Mouse (Mus musculus): ENCODE results near the gene Ptcd1. TPM values are rescaled to one million over a fixed set of nuclear protein-coding genes. Genes with fewer than 3 reads are reported as not detected.
A peak's percentile ranks its signal among the peaks of the same experiment; 100 is the strongest.
"Not testable (repeated sequence)": the region's sequence is repeated elsewhere in the genome, so short reads cannot be mapped to it uniquely, and the experiment has no call there.

Gene Ptcd1
- polyA plus RNA-seq (2012; rRNA removed): 15.3 and 16.5 TPM in 2 replicates

- Histone ChIP-seq H3K4me1 (ENCODE audit: control insufficient read depth, insufficient read depth, low read length) (peaks cover 9% of the 10 kb centered on the region), H3K4me3 (ENCODE audit: insufficient read depth, low read depth, low read length) (peak within 1 kb of the TSS; percentile 89), H3K27me3 (replicated peaks; ENCODE audit: control insufficient read depth, insufficient read depth, low read length) (no peaks in the 10 kb centered on the region), H3K36me3 (ENCODE audit: control insufficient read depth, insufficient read depth, low read length) (no peaks in the 10 kb centered on the region), H3K27ac (ENCODE audit: insufficient read depth, low read depth, low read length) (peak within 1 kb of the TSS; percentile 81)
- under 1% methylated on average over 50 of the region's 51 CpGs for WGBS
- TF ChIP-seq CTCF (conservative IDR thresholded peaks at IDR 0.05; ENCODE audit: insufficient read depth, insufficient read length, low read depth, low read length): no peak
- TF ChIP-seq POLR2A (IDR thresholded peaks at IDR 0.05; ENCODE audit: low read depth, low read length): peak; percentile 55
- peak; percentile 100 for DNase-seq
Measured at GRCm38 (mm10) chr5:145166536-145167305, at the start of gene Ptcd1, which contains the start of gene Cpsf4. Gene Ptcd1, minus strand, starts transcription at chr5:145167108. Gene Cpsf4, plus strand, starts transcription at chr5:145167213.

GRCm38 (mm10) chr5:145214679-145215078, 47.8 kb upstream of the Ptcd1 start:
- Histone ChIP-seq H3K4me3 (ENCODE audit: insufficient read depth, low read depth, low read length) (no peak overlapping the region), H3K4me1 (ENCODE audit: control insufficient read depth, insufficient read depth, low read length) (no peaks in the 10 kb centered on the region), H3K27me3 (replicated peaks; ENCODE audit: control insufficient read depth, insufficient read depth, low read length) (no peaks in the 10 kb centered on the region), H3K36me3 (ENCODE audit: control insufficient read depth, insufficient read depth, low read length) (peaks cover 1% of the 10 kb centered on the region; the same call in 1 of the 2 replicates), H3K27ac (ENCODE audit: insufficient read depth, low read depth, low read length) (no peak overlapping the region)
- peak; percentile 62 for DNase-seq
- WGBS: 59% methylated on average over 4 of the region's 4 CpGs
- peak; percentile 50 for TF ChIP-seq CTCF (conservative IDR thresholded peaks at IDR 0.05; ENCODE audit: insufficient read depth, insufficient read length, low read depth, low read length)
- TF ChIP-seq POLR2A (IDR thresholded peaks at IDR 0.05; ENCODE audit: low read depth, low read length): no peak

GRCm38 (mm10) chr5:145213505-145213904, 46.6 kb upstream of the Ptcd1 start:
- no peak overlapping the region for H3K4me3 ChIP-seq (ENCODE audit: insufficient read depth, low read depth, low read length)
- H3K4me1 ChIP-seq (ENCODE audit: control insufficient read depth, insufficient read depth, low read length): no peaks in the 10 kb centered on the region
- no peaks in the 10 kb centered on the region for H3K27me3 ChIP-seq (replicated peaks; ENCODE audit: control insufficient read depth, insufficient read depth, low read length)
- TF ChIP-seq CTCF (conservative IDR thresholded peaks at IDR 0.05; ENCODE audit: insufficient read depth, insufficient read length, low read depth, low read length) (no peak), POLR2A (IDR thresholded peaks at IDR 0.05; ENCODE audit: low read depth, low read length) (no peak)
- no peaks in the 10 kb centered on the region for H3K36me3 ChIP-seq (ENCODE audit: control insufficient read depth, insufficient read depth, low read length)
- 97% methylated on average over 3 of the region's 3 CpGs for WGBS
- no peak overlapping the region for H3K27ac ChIP-seq (ENCODE audit: insufficient read depth, low read depth, low read length)
- DNase-seq: no peak

DNA sequence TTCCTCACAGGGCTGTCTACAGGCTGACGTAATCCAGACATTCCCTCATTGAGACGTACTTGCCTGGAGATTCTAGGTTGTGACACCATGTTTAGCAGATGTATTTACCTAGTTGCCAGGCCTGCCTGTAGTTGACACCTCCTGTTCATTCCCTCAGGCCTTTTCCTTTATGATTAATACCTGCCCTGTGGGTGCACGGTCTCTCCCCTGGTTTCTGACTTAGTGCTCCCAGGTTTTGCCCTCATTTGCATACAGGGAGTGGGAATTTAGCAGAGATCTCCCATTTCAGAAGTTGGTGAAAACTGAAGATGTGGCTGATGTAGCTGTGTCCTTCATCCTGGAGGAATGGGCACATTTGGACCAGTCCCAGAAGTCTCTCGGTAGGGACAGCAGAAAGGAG, 45.3 kb upstream of the Ptcd1 start:
- H3K4me1 ChIP-seq (ENCODE audit: control insufficient read depth, insufficient read depth, low read length): no peaks in the 10 kb centered on the region
- whole genome bisulfite sequencing: 95% methylated on average over 4 of the region's 4 CpGs
- H3K27me3 ChIP-seq (replicated peaks; ENCODE audit: control insufficient read depth, insufficient read depth, low read length): no peaks in the 10 kb centered on the region
- no peaks in the 10 kb centered on the region for H3K36me3 ChIP-seq (ENCODE audit: control insufficient read depth, insufficient read depth, low read length)
- H3K27ac ChIP-seq (ENCODE audit: insufficient read depth, low read depth, low read length): no peak overlapping the region
- no peak overlapping the region for H3K4me3 ChIP-seq (ENCODE audit: insufficient read depth, low read depth, low read length)
- DNase-seq: no peak
- TF ChIP-seq POLR2A (IDR thresholded peaks at IDR 0.05; ENCODE audit: low read depth, low read length): no peak
- no peak for TF ChIP-seq CTCF (conservative IDR thresholded peaks at IDR 0.05; ENCODE audit: insufficient read depth, insufficient read length, low read depth, low read length)

DNA sequence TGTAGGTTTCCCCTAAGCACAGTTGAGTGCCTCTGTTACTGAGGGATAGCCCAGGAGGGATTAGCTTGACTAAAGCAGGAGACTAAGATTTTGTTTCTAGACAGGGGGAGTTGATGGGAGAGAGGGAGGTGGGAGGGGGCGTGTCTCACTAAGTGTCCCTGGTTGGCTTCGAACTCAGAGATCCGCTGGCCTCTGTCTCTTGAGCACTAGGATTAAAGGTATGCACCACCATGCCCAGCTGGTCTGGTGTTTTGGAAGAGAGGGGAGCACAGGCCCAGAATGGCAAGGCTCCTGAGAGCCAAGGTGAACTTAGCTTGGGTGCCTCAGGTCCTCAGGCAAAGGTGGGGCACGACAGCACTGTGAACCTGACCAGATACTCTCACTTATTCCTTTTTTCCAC, 44.4 kb upstream of the Ptcd1 start:
- no peak for DNase-seq
- Histone ChIP-seq H3K27me3 (replicated peaks; ENCODE audit: control insufficient read depth, insufficient read depth, low read length) (no peaks in the 10 kb centered on the region), H3K4me1 (ENCODE audit: control insufficient read depth, insufficient read depth, low read length) (no peaks in the 10 kb centered on the region), H3K36me3 (ENCODE audit: control insufficient read depth, insufficient read depth, low read length) (no peaks in the 10 kb centered on the region), H3K27ac (ENCODE audit: insufficient read depth, low read depth, low read length) (no peak overlapping the region), H3K4me3 (ENCODE audit: insufficient read depth, low read depth, low read length) (no peak overlapping the region)
- no peak for TF ChIP-seq CTCF (conservative IDR thresholded peaks at IDR 0.05; ENCODE audit: insufficient read depth, insufficient read length, low read depth, low read length)
- no peak for TF ChIP-seq POLR2A (IDR thresholded peaks at IDR 0.05; ENCODE audit: low read depth, low read length)
- WGBS: 97% methylated on average over 4 of the region's 4 CpGs

- not testable (repeated sequence) for H3K27ac ChIP-seq (ENCODE audit: insufficient read depth, low read depth, low read length); H3K4me1 ChIP-seq (ENCODE audit: control insufficient read depth, insufficient read depth, low read length); H3K4me3 ChIP-seq (ENCODE audit: insufficient read depth, low read depth, low read length); H3K27me3 ChIP-seq (replicated peaks; ENCODE audit: control insufficient read depth, insufficient read depth, low read length); DNase-seq; H3K36me3 ChIP-seq (ENCODE audit: control insufficient read depth, insufficient read depth, low read length)
- WGBS: 58% methylated on average over 11 of the region's 11 CpGs
Measured at GRCm38 (mm10) chr5:145208391-145208790, 41.5 kb upstream of the Ptcd1 start.

DNA sequence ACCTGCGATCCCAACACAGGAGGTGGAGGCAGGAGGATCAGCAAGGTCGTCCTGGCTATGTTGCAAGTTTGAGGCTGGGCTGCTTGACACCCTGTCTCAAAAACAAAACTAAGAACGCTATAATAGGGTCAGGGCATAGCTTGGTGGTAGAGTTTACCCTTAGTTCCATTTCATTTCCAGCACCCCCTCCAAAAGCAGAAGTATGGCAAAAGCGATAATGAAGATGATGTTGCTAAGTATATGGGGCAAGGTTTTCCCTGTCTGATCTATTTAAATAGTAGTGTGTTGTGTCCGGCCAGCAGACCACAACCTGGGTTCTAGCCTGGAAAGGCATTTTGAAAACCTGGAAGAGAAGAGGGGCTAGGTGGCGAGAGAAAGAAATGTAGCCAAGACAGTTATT, 41.0 kb upstream of the Ptcd1 start:
- no peak overlapping the region for H3K4me3 ChIP-seq (ENCODE audit: insufficient read depth, low read depth, low read length)
- H3K27me3 ChIP-seq (replicated peaks; ENCODE audit: control insufficient read depth, insufficient read depth, low read length): no peaks in the 10 kb centered on the region
- TF ChIP-seq POLR2A (IDR thresholded peaks at IDR 0.05; ENCODE audit: low read depth, low read length): no peak
- no peak overlapping the region for H3K27ac ChIP-seq (ENCODE audit: insufficient read depth, low read depth, low read length)
- H3K36me3 ChIP-seq (ENCODE audit: control insufficient read depth, insufficient read depth, low read length): no peaks in the 10 kb centered on the region
- DNase-seq: no peak
- H3K4me1 ChIP-seq (ENCODE audit: control insufficient read depth, insufficient read depth, low read length): peaks cover 3% of the 10 kb centered on the region; the same call in 1 of the 2 replicates
- 93% methylated on average over 6 of the region's 6 CpGs for WGBS

Data from kidney, adult 2 months (tissue).